Mouse (Mus musculus) Patski (cell line): ENCODE results near the gene Amotl1. TPM values are rescaled to one million over a fixed set of nuclear protein-coding genes. Genes with fewer than 3 reads are reported as not detected.
"Not testable (repeated sequence)": the region's sequence is repeated elsewhere in the genome, so short reads cannot be mapped to it uniquely, and the experiment has no call there.

Experiments used
- ATAC-seq: fragments of 100-300 bp; one replicate; pipeline ENCODE4 v1.8.0; 2021
- CTCF ChIA-PET: fragments of 350-600 bp; sonication (Branson Sonifier 250); formaldehyde crosslinking; loops from one replicate; lab custom pipeline; 2022; ENCODE audit warnings: inconsistent platforms; lab: Charles Lee
- POLR2A ChIA-PET: fragments of 350-600 bp; sonication (Branson Sonifier 250); formaldehyde crosslinking; loops from one replicate; lab custom pipeline; 2022; ENCODE audit warnings: antibody characterized with exemption, inconsistent platforms; lab: Charles Lee
- DNase-seq: peaks from one replicate; pipeline ENCODE4 v3.0.0-alpha.2; 2011; ENCODE audit warnings: low read depth, low spot score
- H3K27me3 ChIP-seq: fragments of 371-371 bp; one replicate; pipeline ENCODE4 v1.5.1; 2021
- CTCF ChIP-seq: fragments of 100-300 bp; IDR thresholded peaks from one replicate; pipeline ENCODE4 v1.5.1; 2021
- in situ Hi-C: fragments of 300-500 bp; cut with MboI; formaldehyde crosslinking; loops from 3 replicates; pipeline ENCODE4 v1.11.1; 2018; ENCODE audit warnings: low pct_unique_long_range_greater_than_20kb, mixed read lengths
- polyA plus RNA-seq: library from polyadenylated mRNA; unstranded; gene quantifications from one replicate; pipeline ENCODE4 v1.2.3, GENCODE M21; 2021

The Amotl1 gene
- polyA plus RNA-seq, 1 experiment from 2014 or later: 44.1 TPM

DNA sequence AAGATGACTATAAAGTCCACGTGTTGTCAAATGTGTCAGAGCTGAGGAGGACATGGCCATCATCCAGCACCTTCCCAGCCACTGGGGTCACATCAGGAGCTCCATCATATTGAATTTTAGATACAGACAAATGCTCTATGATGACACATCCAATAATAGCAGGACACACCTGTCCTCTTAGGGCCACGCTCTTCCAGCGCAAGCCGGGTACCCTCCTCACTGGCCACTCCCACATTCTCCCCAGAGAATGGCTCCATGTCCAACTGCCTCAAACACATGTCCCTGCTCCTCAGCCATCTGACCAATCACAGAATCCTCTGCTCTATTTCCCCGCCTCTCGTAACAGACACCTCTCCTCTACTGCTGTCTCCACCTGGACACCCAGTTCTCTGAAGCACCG is 54.2 kb downstream of the Amotl1 start:
- POLR2A ChIA-PET: no interaction called here
- CTCF ChIA-PET: no interaction called here
- DNase-seq (no peak), ATAC-seq (no peak)
- no peak for TF ChIP-seq CTCF
- H3K27me3 ChIP-seq: no peaks in the 10 kb centered on the region
- in situ Hi-C loops: no loop called here

DNA sequence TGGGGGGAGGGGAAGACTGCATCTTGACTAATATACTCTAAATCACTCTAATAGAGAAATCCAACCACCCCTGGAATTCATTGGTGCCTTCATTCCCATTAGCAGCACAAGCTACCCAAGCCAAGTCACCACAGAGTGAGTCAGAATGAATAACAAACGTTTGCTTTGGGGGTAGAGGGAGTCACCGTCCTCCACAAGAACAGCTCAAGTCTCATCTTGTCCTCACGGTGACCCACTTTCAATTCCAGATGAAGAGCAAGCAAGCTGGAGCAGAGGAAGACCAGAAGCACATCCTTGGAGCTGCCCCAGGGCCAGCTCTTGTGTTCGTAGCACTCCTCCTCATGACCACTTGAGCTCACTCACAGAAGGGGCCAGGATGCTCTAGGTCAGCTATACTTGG is 56.2 kb downstream of the Amotl1 start:
- ATAC-seq: peak; percentile 83
- ChIA-PET POLR2A (no interaction called here), CTCF (interaction anchor here (0.8 to 1.6 kb wide), 6 partner anchors 8 to 28 kb away, joined by 3 to 5 read pairs (median 4); no protein-coding TSS in a partner anchor)
- no peak for TF ChIP-seq CTCF
- H3K27me3 ChIP-seq: no peaks in the 10 kb centered on the region
- in situ Hi-C loops: no loop called here
- DNase-seq: peak; percentile 71

DNA sequence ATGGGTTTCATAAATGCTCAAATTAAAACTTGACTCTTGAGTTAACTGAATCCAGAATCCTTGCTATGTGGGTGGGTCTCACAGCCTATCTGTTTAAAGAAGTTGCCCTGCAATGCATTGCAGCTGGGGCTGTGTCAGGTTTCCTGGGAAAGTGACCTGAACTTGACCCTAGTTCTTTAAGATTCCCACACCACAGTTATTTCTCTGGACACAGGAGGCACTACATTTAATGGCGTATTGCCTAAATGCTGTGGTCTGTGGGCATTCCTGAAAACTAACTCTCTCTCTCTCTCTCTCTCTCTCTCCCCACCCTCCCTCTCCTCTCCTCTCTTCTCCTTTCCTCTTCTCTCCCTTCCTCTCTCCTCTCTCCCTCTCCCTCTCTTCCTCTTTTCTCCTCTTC is 59.2 kb downstream of the Amotl1 start:
- CTCF ChIA-PET: no interaction called here
- no peak for TF ChIP-seq CTCF
- DNase-seq: peak; percentile 68
- in situ Hi-C loops: no loop called here
- peak; percentile 82 for ATAC-seq
- POLR2A ChIA-PET: no interaction called here
- H3K27me3 ChIP-seq: no peaks in the 10 kb centered on the region

DNA sequence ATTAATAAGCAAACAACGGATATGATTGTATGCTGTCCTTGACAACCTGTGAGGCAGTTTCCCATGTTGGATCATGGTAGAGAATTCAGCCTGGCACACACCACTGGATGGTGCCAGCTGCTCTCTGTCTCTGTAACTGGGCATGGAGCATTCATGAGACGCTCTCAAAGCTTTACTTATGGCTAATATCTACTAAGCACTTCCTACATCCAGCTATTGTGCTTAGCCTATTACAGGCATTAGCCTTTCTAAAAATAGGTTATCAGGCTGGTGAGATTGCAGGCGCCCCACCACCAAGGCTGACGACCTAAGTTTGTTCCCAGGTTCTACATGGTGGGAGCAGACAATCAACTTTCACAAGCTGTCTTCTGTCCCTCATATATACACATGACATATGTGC is 65.9 kb downstream of the Amotl1 start:
- H3K27me3 ChIP-seq: no peaks in the 10 kb centered on the region
- ChIA-PET CTCF (interaction anchor here (1.0 to 1.3 kb wide), 2 partner anchors 8 to 19 kb away, joined by 3 read pairs; no protein-coding TSS in a partner anchor), POLR2A (no interaction called here)
- no peak for TF ChIP-seq CTCF
- in situ Hi-C loops: no loop called here
- ATAC-seq (no peak), DNase-seq (no peak)

DNA sequence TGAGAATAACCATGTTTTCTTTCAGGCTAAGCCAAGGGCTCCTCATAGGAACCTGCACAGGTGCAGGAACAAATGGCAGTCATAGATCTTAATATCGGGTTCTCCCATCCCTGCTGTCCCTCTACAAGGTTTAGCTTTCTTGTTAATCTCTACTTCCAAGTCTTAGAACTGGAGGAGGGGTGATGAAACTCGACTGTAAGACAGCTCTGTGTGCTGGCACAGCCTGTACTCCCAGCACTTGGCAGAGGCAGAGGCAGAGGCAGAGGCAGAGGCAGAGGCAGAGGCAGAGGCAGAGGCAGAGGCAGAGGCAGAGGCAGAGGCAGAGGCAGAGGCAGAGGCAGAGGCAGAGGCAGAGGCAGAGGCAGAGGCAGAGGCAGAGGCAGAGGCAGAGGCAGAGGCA is 68.5 kb downstream of the Amotl1 start:
- in situ Hi-C loops, H3K27me3 ChIP-seq, CTCF ChIA-PET, DNase-seq, ATAC-seq, POLR2A ChIA-PET: not testable (repeated sequence)

DNA sequence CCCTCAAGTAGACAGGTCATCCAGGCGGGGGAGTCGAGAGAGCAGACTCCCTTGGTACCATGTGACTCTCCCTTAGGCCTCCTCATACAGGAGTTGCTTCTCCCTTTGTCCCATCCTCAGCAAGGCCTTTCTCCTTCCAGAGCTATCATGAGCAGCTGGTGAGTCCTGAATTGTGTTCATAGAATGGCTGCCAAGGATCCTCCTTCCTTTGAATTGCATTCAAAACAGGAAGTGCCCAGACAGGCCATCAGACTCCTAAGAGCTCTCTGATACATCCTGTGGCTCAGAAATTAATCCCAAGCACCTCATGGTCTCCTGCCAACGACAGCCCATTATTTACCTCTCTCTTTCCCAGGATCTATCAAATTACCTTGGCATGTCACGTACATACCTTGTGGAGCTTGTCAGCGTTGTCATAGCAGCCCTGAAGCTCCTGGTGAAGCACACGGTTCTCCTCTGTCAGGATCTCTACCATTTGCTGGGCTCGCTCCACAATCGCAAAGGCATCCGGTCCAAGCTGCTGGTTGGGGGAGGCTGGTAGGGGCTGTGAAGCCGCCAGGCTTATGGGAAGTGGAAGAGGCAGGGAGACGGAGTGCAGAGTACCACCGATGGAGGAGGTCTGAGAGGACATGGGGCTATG is 70.0 kb downstream of the Amotl1 start:
- ATAC-seq (no peak), DNase-seq (no peak)
- in situ Hi-C loops: no loop called here
- no peak for TF ChIP-seq CTCF
- ChIA-PET CTCF (interaction anchor here (1.5 kb wide), 1 partner anchor 22 kb away, joined by 3 read pairs; no protein-coding TSS in a partner anchor), POLR2A (no interaction called here)
- H3K27me3 ChIP-seq: no peaks in the 10 kb centered on the region

DNA sequence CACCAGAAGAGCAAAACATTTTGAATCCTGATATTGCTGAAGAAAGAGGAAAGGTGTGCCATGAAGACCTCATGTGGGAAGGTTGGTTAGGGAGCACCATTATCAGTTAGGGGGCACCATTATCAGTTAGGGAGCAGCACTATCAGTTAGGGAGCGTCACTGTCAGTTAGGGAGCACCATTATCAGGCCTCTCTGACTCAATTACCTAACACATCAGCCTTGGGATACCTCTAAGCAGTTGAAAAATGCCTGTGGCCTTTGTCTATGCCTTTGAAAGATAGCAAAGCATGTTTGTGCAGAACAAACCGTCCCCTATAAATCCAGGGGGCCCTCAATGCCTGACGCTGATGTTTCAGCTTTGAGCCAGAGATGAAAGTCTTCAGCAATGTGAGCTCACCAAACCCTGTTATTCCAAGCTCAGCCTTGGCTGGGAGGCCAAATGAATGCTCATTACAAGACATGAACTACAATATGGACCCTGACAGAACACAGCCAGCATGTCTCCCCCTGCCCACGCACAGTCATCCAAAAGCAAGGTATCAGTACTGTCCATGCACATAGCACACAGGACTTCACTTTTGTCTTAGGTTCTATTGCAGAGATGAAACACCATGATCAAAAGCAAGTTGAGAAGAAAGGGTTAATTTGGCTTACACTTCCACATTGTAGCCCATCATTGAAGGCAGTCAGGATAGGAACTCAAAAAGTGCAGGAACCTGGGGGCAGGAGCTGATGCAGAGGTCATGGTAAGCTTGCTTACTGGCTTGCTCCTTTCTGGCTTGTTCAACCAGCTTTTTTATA is 75.5 kb downstream of the Amotl1 start:
- ChIA-PET CTCF (interaction anchor here (1.4 kb wide), 1 partner anchor 47 kb away, joined by 3 read pairs; no protein-coding TSS in a partner anchor), POLR2A (no interaction called here)
- DNase-seq (no peak), ATAC-seq (no peak)
- in situ Hi-C loops: no loop called here
- no peak for TF ChIP-seq CTCF
- H3K27me3 ChIP-seq: no peaks in the 10 kb centered on the region

DNA sequence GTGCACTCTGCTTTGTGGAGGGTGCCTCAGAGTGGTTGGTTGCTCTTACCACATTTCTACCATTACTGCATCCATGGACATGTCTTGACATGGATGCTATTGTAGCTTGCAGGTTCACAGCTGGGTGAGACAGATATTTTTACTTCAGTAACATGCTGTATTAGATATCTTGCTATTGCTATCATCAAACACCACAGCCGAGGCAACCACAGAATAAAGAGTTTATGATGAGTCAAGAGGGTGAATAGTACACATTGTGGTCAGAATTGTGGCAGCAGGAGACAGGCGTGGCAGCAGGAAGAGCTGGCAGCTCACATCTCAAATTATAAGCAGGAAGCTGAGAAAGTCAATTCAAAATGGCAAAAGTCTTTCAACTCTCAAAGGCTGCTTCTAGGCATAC is 76.4 kb downstream of the Amotl1 start:
- ATAC-seq (no peak), DNase-seq (no peak)
- no peaks in the 10 kb centered on the region for H3K27me3 ChIP-seq
- ChIA-PET POLR2A (no interaction called here), CTCF (no interaction called here)
- in situ Hi-C loops: no loop called here
- no peak for TF ChIP-seq CTCF

DNA sequence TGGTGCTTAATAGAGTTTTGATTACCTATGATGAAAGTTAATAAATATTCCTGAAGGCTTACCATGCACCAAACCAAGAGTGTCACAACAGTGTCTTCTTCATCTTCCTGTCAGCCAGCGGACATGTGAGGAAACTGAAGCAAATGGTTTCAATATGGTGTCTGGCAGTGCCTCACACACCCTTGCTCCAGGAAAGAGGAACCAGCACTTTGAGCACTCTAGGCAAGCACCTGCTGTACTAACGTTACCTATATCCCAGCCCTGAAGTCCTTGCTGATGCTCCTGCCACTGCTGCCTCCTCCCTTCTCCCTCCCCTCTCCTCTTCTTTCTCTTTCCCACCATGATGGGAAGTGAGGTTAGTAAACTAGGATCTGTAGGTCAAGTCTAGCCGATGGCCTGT is 80.4 kb downstream of the Amotl1 start:
- ATAC-seq (no peak), DNase-seq (no peak)
- ChIA-PET CTCF (interaction anchor here (1.1 kb wide), 1 partner anchor 98 kb away, joined by 3 read pairs; no protein-coding TSS in a partner anchor), POLR2A (no interaction called here)
- in situ Hi-C loops: no loop called here
- no peaks in the 10 kb centered on the region for H3K27me3 ChIP-seq
- no peak for TF ChIP-seq CTCF

DNA sequence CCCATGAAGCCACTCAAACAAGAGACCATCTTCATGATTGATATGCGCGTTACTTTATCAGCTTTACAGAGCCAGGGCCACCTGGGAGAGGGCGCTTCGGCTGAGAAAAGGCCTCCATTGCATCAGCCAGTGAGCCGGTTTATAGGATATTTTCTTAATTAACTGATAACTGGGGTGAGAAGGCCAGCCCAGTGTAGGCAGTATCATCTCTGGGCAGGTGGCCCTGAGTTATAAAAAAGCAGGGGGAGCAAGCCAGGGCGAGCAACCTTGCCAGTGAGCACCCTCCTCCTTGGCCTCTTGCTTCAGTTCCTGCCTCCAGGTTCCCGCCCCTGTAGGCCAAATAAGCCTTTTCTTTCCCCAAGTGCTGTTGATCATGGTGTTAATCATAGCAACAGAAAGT is 81.5 kb downstream of the Amotl1 start:
- in situ Hi-C loops: no loop called here
- ATAC-seq (no peak), DNase-seq (no peak)
- no peaks in the 10 kb centered on the region for H3K27me3 ChIP-seq
- no peak for TF ChIP-seq CTCF
- CTCF ChIA-PET: no interaction called here
- POLR2A ChIA-PET: no interaction called here

DNA sequence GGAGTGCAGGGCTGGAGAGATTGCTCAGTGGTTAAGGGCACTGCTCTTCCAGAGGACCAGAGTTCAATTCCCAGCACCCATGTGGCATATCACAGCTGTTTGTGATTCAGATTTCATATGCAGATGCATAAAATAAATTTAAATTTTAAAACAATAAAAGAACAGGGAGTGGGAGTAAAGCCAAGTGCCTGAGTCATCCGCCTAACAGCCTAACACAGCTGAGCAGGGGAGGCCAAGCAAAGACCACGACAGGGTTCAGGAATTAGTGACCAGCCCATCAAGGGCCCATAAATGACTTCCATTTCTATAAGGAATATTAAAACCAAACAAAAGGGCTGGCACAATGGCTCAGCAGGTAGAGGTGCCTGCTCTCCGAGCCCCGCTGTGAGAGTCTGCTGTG is 84.3 kb downstream of the Amotl1 start:
- in situ Hi-C loops: no loop called here
- ATAC-seq (no peak), DNase-seq (no peak)
- no peak for TF ChIP-seq CTCF
- H3K27me3 ChIP-seq: no peaks in the 10 kb centered on the region
- ChIA-PET CTCF (interaction anchor here (1.2 to 1.7 kb wide), 3 partner anchors 27 to 35 kb away, joined by 3 read pairs; no protein-coding TSS in a partner anchor), POLR2A (no interaction called here)
